Mouse (Mus musculus): ENCODE measurements at regions not wholly inside any gene's neighbourhood (a gene's known extent, or its start where the extent isn't known, plus 50 kb on each side); places are given as distances from the start of the nearest gene placed in this dataset.

DNA sequence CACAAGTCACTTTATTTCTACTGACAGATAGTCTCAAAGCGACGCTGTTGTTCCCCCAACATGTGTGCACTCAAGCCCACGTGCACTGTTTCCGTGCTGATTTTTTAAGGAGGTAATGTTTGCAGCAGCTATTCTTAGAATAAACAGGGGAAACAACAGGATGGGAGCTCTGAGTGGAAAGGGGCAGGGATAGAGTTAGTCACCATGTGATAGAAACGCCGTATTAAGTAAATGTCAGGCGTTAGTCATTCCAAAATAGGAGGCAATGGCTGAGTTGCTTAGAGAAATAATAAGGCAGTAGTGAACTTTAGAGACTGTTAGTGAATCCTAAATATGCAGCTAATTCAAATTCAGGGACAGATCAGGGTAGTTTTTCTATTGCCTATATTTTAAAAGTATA, 111.4 kb downstream of the Alg10b start:
- TF ChIP-seq FOSL1 (IDR thresholded peaks at IDR 0.05; ENCODE audit: insufficient read depth, low read length, poor library complexity, severe bottlenecking) (no peak), MAX (IDR thresholded peaks at IDR 0.05) (peak; percentile 13), USF1 (IDR thresholded peaks at IDR 0.05; ENCODE audit: low read depth) (peak; percentile 42), MYOG (IDR thresholded peaks at IDR 0.05; ENCODE audit: control insufficient read depth, extremely low read depth, insufficient read length) (no peak)
- no peaks in the 10 kb centered on the region for H3K79me2 ChIP-seq (ENCODE audit: control insufficient read depth, insufficient read depth)
- H3K27me3 ChIP-seq (ENCODE audit: control insufficient read depth, insufficient read depth, insufficient read length), result no peaks in the 10 kb centered on the region
- H3K4me3 ChIP-seq (ENCODE audit: insufficient read depth, poor library complexity, severe bottlenecking), result no peak overlapping the region
- H3ac ChIP-seq (ENCODE audit: control insufficient read depth, insufficient read length, low read depth), result no peak overlapping the region
- no peaks in the 10 kb centered on the region for H3K36me3 ChIP-seq (ENCODE audit: control insufficient read depth, insufficient read depth)
- H3K79me3 ChIP-seq (ENCODE audit: low read depth), result no peaks in the 10 kb centered on the region

DNA sequence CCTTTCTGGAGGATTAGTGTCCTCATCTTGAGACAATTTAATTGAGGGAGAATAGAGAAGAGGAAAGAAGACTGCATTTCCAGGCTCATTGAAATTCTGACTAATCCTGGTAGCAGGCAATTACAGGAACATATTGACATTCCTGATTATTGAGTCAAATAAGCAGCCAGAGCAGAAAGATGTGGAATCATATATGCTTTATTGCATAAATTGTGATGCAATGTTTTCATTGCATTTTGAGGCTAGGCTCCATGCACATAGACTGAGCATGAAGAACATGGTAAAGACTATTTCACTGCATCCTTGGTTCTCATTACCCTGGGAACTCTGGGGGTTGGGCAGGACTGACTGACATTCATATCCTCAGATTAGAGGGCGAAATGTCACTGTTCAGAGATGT, 116.0 kb downstream of the Alg10b start:
- no peaks in the 10 kb centered on the region for H3K36me3 ChIP-seq (ENCODE audit: control insufficient read depth, insufficient read depth)
- no peaks in the 10 kb centered on the region for H3K79me2 ChIP-seq (ENCODE audit: control insufficient read depth, insufficient read depth)
- no peak for TF ChIP-seq USF1 (IDR thresholded peaks at IDR 0.05; ENCODE audit: low read depth)
- no peak for TF ChIP-seq CTCF (IDR thresholded peaks at IDR 0.05; ENCODE audit: control insufficient read depth, insufficient read depth, insufficient read length)
- peak; percentile 88 for TF ChIP-seq CEBPB (IDR thresholded peaks at IDR 0.05; ENCODE audit: low read depth)
- TF ChIP-seq MYOD1 (IDR thresholded peaks at IDR 0.05; ENCODE audit: control insufficient read depth, insufficient read length, low read depth), result no peak
- TF ChIP-seq MYOG (IDR thresholded peaks at IDR 0.05; ENCODE audit: control insufficient read depth, extremely low read depth, insufficient read length), result no peak
- no peak for TF ChIP-seq MAX (IDR thresholded peaks at IDR 0.05)
- TF ChIP-seq FOSL1 (IDR thresholded peaks at IDR 0.05; ENCODE audit: insufficient read depth, low read length, poor library complexity, severe bottlenecking), result no peak

DNA sequence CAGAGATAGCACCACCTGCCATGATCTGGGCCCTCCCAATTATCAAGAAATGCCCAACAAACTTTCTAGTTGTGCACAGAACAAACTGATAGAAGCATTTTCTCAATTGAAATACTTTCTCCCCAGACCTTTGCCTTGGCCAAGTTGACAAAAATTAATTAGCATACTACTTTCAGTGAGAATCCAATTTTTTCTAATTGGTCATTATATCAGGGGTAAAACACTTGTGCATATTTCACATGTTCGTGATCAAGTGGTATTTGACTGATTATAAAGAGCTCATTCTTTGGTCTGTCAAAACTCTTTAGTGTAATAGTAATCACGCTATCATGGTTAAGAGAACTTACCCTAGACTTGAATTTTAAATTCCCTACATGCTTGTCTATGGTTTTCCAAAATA, 117.2 kb downstream of the Alg10b start:
- H3K36me3 ChIP-seq (ENCODE audit: control insufficient read depth, insufficient read depth), result no peaks in the 10 kb centered on the region
- H3K79me2 ChIP-seq (ENCODE audit: control insufficient read depth, insufficient read depth), result no peaks in the 10 kb centered on the region
- TF ChIP-seq FOSL1 (IDR thresholded peaks at IDR 0.05; ENCODE audit: insufficient read depth, low read length, poor library complexity, severe bottlenecking) (no peak), CTCF (IDR thresholded peaks at IDR 0.05; ENCODE audit: control insufficient read depth, insufficient read depth, insufficient read length) (no peak), MYOD1 (IDR thresholded peaks at IDR 0.05; ENCODE audit: control insufficient read depth, insufficient read length, low read depth) (no peak), USF1 (IDR thresholded peaks at IDR 0.05; ENCODE audit: low read depth) (no peak), MYOG (IDR thresholded peaks at IDR 0.05; ENCODE audit: control insufficient read depth, extremely low read depth, insufficient read length) (no peak), MAX (IDR thresholded peaks at IDR 0.05) (no peak), CEBPB (IDR thresholded peaks at IDR 0.05; ENCODE audit: low read depth) (no peak)
- H3K27me3 ChIP-seq (ENCODE audit: control insufficient read depth, insufficient read depth, insufficient read length), result no peaks in the 10 kb centered on the region
- H3ac ChIP-seq (ENCODE audit: control insufficient read depth, insufficient read length, low read depth), result no peak overlapping the region
- no peaks in the 10 kb centered on the region for H3K79me3 ChIP-seq (ENCODE audit: low read depth)
- no peak overlapping the region for H3K4me3 ChIP-seq (ENCODE audit: insufficient read depth, poor library complexity, severe bottlenecking)

More for the DNA sequence above, 116.0 kb downstream of the Alg10b start:
- no peaks in the 10 kb centered on the region for H3K79me3 ChIP-seq (ENCODE audit: low read depth)
- H3K4me3 ChIP-seq (ENCODE audit: insufficient read depth, poor library complexity, severe bottlenecking), result no peak overlapping the region
- no peak overlapping the region for H3ac ChIP-seq (ENCODE audit: control insufficient read depth, insufficient read length, low read depth)
- no peaks in the 10 kb centered on the region for H3K27me3 ChIP-seq (ENCODE audit: control insufficient read depth, insufficient read depth, insufficient read length)

DNA sequence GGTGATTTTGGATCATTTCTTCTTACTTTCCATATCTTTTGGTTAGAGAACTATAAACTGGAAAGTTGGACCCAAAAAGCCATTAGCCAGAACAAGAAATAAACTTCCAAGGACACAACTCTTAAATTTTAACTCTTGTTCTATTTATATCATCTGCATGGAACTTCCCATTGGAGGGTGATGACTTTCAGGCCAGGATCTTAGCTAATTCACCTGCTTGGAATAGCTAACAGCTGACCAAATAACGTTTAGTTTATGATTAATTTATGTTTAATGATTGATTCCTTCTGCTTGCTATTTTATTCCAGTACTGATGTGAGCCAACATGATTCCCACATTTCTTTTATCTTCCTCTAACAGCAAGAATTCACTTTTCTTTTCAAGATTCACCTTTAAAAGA, 119.7 kb downstream of the Alg10b start:
- H3K27me3 ChIP-seq (ENCODE audit: control insufficient read depth, insufficient read depth, insufficient read length), result no peaks in the 10 kb centered on the region
- TF ChIP-seq MYOG (IDR thresholded peaks at IDR 0.05; ENCODE audit: control insufficient read depth, extremely low read depth, insufficient read length) (no peak), FOSL1 (IDR thresholded peaks at IDR 0.05; ENCODE audit: insufficient read depth, low read length, poor library complexity, severe bottlenecking) (no peak), MAX (IDR thresholded peaks at IDR 0.05) (no peak), CEBPB (IDR thresholded peaks at IDR 0.05; ENCODE audit: low read depth) (no peak), USF1 (IDR thresholded peaks at IDR 0.05; ENCODE audit: low read depth) (no peak), MYOD1 (IDR thresholded peaks at IDR 0.05; ENCODE audit: control insufficient read depth, insufficient read length, low read depth) (no peak), CTCF (IDR thresholded peaks at IDR 0.05; ENCODE audit: control insufficient read depth, insufficient read depth, insufficient read length) (no peak)
- H3K79me3 ChIP-seq (ENCODE audit: low read depth), result no peaks in the 10 kb centered on the region
- no peak overlapping the region for H3K4me3 ChIP-seq (ENCODE audit: insufficient read depth, poor library complexity, severe bottlenecking)
- no peaks in the 10 kb centered on the region for H3K36me3 ChIP-seq (ENCODE audit: control insufficient read depth, insufficient read depth)
- H3K79me2 ChIP-seq (ENCODE audit: control insufficient read depth, insufficient read depth), result no peaks in the 10 kb centered on the region
- no peak overlapping the region for H3ac ChIP-seq (ENCODE audit: control insufficient read depth, insufficient read length, low read depth)

DNA sequence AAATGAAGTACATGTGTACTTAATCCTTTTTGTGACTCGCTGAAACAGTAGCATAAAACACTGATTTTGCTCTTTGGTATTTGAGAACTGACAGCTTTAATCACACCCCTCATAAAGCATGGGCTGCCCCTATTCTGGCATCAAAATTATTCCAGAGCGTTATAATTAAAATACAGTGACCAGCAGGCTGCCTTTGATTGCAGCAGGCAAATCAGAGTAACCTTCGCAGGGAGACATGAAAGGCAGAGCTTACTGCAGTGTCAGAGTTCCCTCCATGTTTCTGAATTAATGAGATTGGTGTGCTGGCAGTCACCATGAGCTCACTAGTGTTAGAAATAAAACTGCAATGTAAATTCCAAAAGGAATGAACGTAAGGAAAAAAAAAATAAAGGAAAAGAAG, 120.8 kb downstream of the Alg10b start:
- H3ac ChIP-seq (ENCODE audit: control insufficient read depth, insufficient read length, low read depth), result no peak overlapping the region
- H3K4me3 ChIP-seq (ENCODE audit: insufficient read depth, poor library complexity, severe bottlenecking), result no peak overlapping the region
- H3K79me3 ChIP-seq (ENCODE audit: low read depth), result no peaks in the 10 kb centered on the region
- no peaks in the 10 kb centered on the region for H3K36me3 ChIP-seq (ENCODE audit: control insufficient read depth, insufficient read depth)
- no peaks in the 10 kb centered on the region for H3K27me3 ChIP-seq (ENCODE audit: control insufficient read depth, insufficient read depth, insufficient read length)
- TF ChIP-seq MAX (IDR thresholded peaks at IDR 0.05) (no peak), USF1 (IDR thresholded peaks at IDR 0.05; ENCODE audit: low read depth) (no peak), FOSL1 (IDR thresholded peaks at IDR 0.05; ENCODE audit: insufficient read depth, low read length, poor library complexity, severe bottlenecking) (no peak), CTCF (IDR thresholded peaks at IDR 0.05; ENCODE audit: control insufficient read depth, insufficient read depth, insufficient read length) (no peak), MYOD1 (IDR thresholded peaks at IDR 0.05; ENCODE audit: control insufficient read depth, insufficient read length, low read depth) (no peak), CEBPB (IDR thresholded peaks at IDR 0.05; ENCODE audit: low read depth) (no peak), MYOG (IDR thresholded peaks at IDR 0.05; ENCODE audit: control insufficient read depth, extremely low read depth, insufficient read length) (no peak)
- H3K79me2 ChIP-seq (ENCODE audit: control insufficient read depth, insufficient read depth), result no peaks in the 10 kb centered on the region

DNA sequence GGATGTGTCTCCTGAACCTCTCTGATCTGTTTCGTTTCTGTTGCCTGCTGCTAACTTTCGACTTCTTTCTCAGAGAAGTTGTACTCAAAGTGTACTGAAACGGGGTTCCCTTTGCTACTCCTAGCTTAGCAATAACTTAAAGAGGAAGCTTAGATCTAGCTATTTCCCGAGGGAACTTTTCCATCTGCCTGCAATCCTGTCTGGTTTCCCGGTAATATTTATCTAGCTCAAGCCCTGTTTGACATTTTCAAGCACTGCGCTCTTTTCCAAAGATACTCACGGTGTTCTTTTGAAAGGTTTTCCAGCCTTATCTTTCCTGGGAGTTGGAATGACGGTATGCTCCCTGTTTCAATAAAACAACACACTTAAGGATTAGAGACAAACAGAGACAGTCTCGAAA, 122.1 kb downstream of the Alg10b start:
- Histone ChIP-seq H3K79me2 (ENCODE audit: control insufficient read depth, insufficient read depth) (no peaks in the 10 kb centered on the region), H3ac (ENCODE audit: control insufficient read depth, insufficient read length, low read depth) (no peak overlapping the region), H3K27me3 (ENCODE audit: control insufficient read depth, insufficient read depth, insufficient read length) (no peaks in the 10 kb centered on the region), H3K4me3 (ENCODE audit: insufficient read depth, poor library complexity, severe bottlenecking) (no peak overlapping the region), H3K79me3 (ENCODE audit: low read depth) (no peaks in the 10 kb centered on the region), H3K36me3 (ENCODE audit: control insufficient read depth, insufficient read depth) (no peaks in the 10 kb centered on the region)
- TF ChIP-seq MAX (IDR thresholded peaks at IDR 0.05), result no peak
